Mouse (Mus musculus) liver, adult (tissue): ENCODE data around the gene Slc16a14.
A peak's percentile ranks its signal among the peaks of the same experiment; 100 is the strongest.

ENCODE experiments used
- GATA4 ChIP-seq: IDR thresholded peaks from 2 replicates; pipeline ENCODE4 v1.6.1; 2014; ENCODE audit warnings: mild to moderate bottlenecking, low read length; ENCODE audit not compliant: insufficient replicate concordance

The Slc16a14 gene

GRCm38 (mm10) chr1:84934503-84935333 lies at the start of gene Slc16a14:
Gene Slc16a14 (minus strand): TSS chr1:84935134.
- no peak for TF ChIP-seq GATA4

- no peak for TF ChIP-seq GATA4
These were observed 17.7 kb upstream of the Slc16a14 start for GRCm38 (mm10) chr1:84952456-84953181.

GRCm38 (mm10) chr1:84951566-84951965 lies 16.6 kb upstream of the Slc16a14 start:
- no peak for TF ChIP-seq GATA4

- no peak for TF ChIP-seq GATA4
These were observed 12.5 kb upstream of the Slc16a14 start for GRCm38 (mm10) chr1:84947390-84947789.

DNA sequence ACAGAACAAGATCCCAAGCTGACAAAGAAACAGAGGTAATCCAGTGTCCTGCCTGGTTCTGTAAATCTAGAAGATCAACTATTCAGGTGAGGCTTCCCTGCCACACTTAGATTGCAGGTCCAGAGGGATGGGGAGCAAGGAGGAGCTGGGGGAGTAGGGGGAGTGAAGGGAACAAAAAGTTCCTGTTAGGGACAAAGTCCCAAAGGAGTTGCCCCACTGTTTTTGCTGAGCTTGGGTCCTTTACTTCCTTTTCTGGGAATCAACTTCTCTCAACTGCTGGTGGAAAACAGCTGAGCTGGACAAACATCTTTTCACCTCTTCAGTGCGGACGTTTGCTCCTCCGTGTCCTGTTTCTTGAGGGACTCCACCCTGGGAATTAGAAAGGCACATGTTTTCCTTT lies 11.0 kb upstream of the Slc16a14 start:
- no peak for TF ChIP-seq GATA4

DNA sequence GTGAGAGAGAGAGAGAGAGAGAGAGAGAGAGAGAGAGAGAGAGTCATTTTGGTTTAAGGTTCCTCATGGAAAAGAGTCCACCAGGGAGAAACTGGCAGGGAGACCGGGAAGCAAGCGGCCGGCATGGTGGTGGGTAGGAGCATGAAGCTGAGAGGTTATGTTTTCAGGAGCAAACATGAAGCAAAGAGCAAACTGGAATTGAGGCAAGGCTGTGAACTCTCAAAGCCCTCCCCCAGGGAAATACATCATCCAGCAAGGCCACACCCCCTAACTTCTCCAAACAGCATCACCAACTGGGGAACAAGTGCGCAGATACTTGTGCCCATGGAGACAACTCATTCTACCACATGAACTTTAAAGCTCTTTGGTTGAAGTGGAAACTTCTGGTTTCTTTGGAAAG lies 8.6 kb upstream of the Slc16a14 start:
- TF ChIP-seq GATA4 = no peak

- no peak for TF ChIP-seq GATA4
These were observed 7.7 kb upstream of the Slc16a14 start for GRCm38 (mm10) chr1:84942666-84943065.

GRCm38 (mm10) chr1:84940322-84940721 lies 5.4 kb upstream of the Slc16a14 start:
- TF ChIP-seq GATA4 = no peak

DNA sequence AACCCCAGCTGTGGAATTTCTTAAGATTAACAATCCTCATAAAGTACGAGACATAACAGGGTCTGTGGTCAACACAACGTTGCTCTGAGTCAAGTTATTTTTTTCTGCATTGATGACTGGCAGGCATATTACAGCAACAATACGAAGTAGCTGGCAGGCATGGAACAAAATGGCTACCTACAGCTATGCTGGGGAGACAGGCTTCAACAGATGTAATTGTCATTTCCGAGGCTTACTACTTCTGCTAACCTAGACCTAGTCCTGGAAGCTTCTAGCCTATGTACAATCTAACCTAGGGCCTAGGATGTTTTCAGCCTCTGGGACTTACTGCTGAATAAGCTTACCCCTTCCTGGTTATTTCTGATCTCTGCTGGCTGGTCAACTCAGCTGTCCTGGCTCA lies 4.5 kb upstream of the Slc16a14 start:
- no peak for TF ChIP-seq GATA4

DNA sequence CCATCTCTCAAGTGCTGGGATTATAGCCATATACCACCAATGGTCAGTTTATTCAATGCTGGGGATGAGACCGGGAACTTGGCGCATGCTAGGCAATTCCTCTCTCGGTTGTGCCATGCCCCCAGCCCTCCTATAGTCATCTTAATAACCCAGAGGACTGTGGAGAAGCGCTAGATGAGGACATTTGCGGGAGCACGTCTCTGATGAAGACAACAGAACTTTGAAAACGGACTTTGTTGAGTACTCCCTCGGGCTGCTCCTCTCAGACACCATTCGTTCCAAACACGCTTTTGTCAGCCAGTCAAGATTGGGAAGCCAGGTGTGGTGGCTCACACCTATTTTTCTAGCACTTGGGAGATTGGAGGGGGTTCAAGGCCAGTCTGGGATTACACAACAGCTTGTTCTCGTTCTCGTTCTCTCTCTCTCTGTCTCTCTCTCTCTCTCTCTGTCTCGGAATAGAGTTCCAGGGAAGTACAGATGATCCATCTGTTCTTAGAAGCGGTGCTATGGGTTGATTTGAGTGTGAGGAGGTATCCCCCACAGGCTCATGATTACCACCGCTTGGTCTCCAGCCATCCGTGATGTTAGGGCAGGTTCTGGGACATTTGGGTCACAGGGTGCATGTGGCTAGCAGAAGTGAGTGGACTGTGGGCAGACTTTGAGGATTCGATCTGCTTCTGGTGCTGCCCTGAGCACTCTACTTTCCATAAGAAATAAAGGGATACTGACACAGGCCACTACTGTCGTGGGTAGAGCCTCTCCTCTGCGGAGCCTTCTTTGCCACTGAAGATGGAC lies 2.0 kb upstream of the Slc16a14 start:
- TF ChIP-seq GATA4 = no peak

GRCm38 (mm10) chr1:84935668-84936067 lies 734 bp upstream of the Slc16a14 start:
- no peak for TF ChIP-seq GATA4

GRCm38 (mm10) chr1:84934151-84934502 lies 807 bp downstream of the Slc16a14 start:
- TF ChIP-seq GATA4 = no peak

- TF ChIP-seq GATA4 = no peak
These were observed 1.3 kb downstream of the Slc16a14 start for GRCm38 (mm10) chr1:84933472-84934150.

- TF ChIP-seq GATA4 = 0 out of 2 replicates have a peak, but pooled peaks have one; percentile 32
These were observed 9.3 kb downstream of the Slc16a14 start for GRCm38 (mm10) chr1:84925599-84925998.

DNA sequence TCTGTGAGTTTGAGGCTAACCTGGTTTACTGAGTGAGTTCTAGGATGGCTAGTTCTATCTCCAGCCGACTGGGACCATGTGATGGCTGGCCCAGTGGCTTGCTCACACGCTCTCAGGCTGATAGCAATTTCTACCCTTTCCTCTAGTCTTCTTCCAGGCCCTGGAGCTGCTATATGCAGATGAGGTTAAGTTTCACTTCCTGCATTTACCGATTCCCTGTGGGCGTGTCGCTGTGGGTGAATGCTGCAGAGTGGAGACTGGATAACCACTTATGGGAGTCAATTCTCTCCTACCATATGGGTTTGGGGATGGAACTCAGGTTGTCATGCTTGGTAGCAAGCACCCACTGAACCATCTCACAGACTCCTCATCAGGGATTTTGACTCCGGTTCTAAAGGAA lies 10.8 kb downstream of the Slc16a14 start:
- no peak for TF ChIP-seq GATA4
